Mouse (Mus musculus) adrenal gland, postnatal 14 days (tissue): ENCODE data around the gene Cavin3. TPM values are rescaled to one million over a fixed set of nuclear protein-coding genes. Genes with fewer than 3 reads are reported as not detected.

Experiments
- total RNA-seq: library from RNA; stranded (reverse); gene quantifications from 2 replicates; pipeline ENCODE4 v1.2.3, GENCODE M21; 2021

The Cavin3 gene
- total RNA-seq, 1 experiment from 2014 or later, result 62.7 TPM

Other genes with a start within 250 kb of the Cavin3 start
- gene Olfr688, start 194.2 kb downstream of the Cavin3 start, total RNA-seq, result not detected in 2 replicates
- gene Olfr689, start 171.1 kb downstream of the Cavin3 start, total RNA-seq, result not detected in 2 replicates
- gene Olfr690, start 148.2 kb downstream of the Cavin3 start, total RNA-seq, result not detected in 2 replicates
- not detected in 2 replicates for gene Olfr691, start 140.0 kb downstream of the Cavin3 start, total RNA-seq
- not detected in 2 replicates for gene Olfr692, start 114.1 kb downstream of the Cavin3 start, total RNA-seq
- not detected in 2 replicates for gene Gm5901, start 107.3 kb downstream of the Cavin3 start, total RNA-seq
- gene Fam160a2, start 82.2 kb downstream of the Cavin3 start, total RNA-seq, result 23.5 and 26.0 TPM in 2 replicates
- not detected in 2 replicates for gene Cnga4, start 77.7 kb downstream of the Cavin3 start, total RNA-seq
- not detected in 2 replicates for gene Cckbr, start 56.6 kb downstream of the Cavin3 start, total RNA-seq
- gene Smpd1, start 72.1 kb upstream of the Cavin3 start, total RNA-seq, result 61.5 and 76.3 TPM in 2 replicates
- gene Apbb1, start 99.4 kb upstream of the Cavin3 start, total RNA-seq, result 14.1 and 19.4 TPM in 2 replicates
- 31.2 and 508 TPM in 2 replicates for gene Hpx, start 117.8 kb upstream of the Cavin3 start, total RNA-seq
- gene Trim3, start 151.3 kb upstream of the Cavin3 start, total RNA-seq, result 32.5 and 47.2 TPM in 2 replicates
- gene Timm10b, start 157.8 kb upstream of the Cavin3 start, total RNA-seq, result 130 and 136 TPM in 2 replicates
- 58.4 and 68.2 TPM in 2 replicates for gene Arfip2, start 158.1 kb upstream of the Cavin3 start, total RNA-seq
- gene Gm45799, start 158.3 kb upstream of the Cavin3 start, total RNA-seq, result 7.3 and 11.9 TPM in 2 replicates
- 2.0 and 2.8 TPM in 2 replicates for gene Dnhd1, start 168.5 kb upstream of the Cavin3 start, total RNA-seq